Comparison of ENCODE assay signal across 8 mouse cellular contexts in the genomic region with DNA sequence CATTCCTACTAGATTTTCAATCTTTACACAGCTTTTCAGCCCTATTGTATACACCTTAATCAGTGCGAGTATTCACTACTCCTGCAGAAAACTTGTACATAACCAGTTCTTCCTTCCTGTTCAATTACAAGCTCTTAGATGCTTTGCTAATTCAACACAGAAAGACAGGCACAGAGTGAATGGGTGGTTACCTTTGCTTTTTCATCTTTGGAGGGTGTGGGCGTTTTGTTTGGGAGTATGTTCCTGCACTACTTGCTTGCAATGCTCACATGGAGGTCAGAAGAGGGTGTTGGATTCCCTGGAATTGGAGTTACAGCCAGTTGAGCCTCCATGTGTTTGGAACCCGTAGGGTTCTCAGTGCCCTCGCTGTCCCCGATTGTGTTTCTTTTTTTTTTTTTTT. TPM values are rescaled to one million over a fixed set of nuclear protein-coding genes. Genes with fewer than 3 reads are reported as not detected.
DNase-seq lines count a peak whose midpoint lies in the region; ATAC-seq lines count a peak whose summit lies in the region.

No protein-coding gene starts in this region.

- H3K4me2 ChIP-seq in heart, embryonic 12.5 days = peak overlapping the region; percentile 38
- H3K4me2 ChIP-seq in heart, embryonic 16.5 days (ENCODE audit: low read depth, low read length) = peak overlapping the region; percentile 60

- peaks cover 22% of the 10 kb centered on the region for H3K36me3 ChIP-seq in heart, embryonic 12.5 days
- H3K36me3 ChIP-seq in heart, embryonic 16.5 days (ENCODE audit: control insufficient read depth, insufficient read depth) = peaks cover 17% of the 10 kb centered on the region
- peaks cover 13% of the 10 kb centered on the region for H3K36me3 ChIP-seq in macrophage (ENCODE audit: inconsistent target)

- no peak overlapping the region for H3K27ac ChIP-seq in heart, embryonic 12.5 days (ENCODE audit: poor library complexity, severe bottlenecking)
- H3K27ac ChIP-seq in heart, embryonic 16.5 days (ENCODE audit: low read length) = no peak overlapping the region
- H3K27ac ChIP-seq in macrophage = no peak overlapping the region

- no peaks in the 10 kb centered on the region for H3K9me3 ChIP-seq in heart, embryonic 12.5 days (replicated peaks)
- H3K9me3 ChIP-seq in heart, embryonic 16.5 days (replicated peaks; ENCODE audit: control insufficient read depth, low read length) = no peaks in the 10 kb centered on the region

- no peak overlapping the region for H3K9ac ChIP-seq in heart, embryonic 12.5 days
- H3K9ac ChIP-seq in heart, embryonic 16.5 days (ENCODE audit: low read length) = peak overlapping the region; percentile 66

- no peak for DNase-seq in heart, adult 8-10 months (ENCODE audit: low spot score)
- peak; percentile 25 for DNase-seq in ES-CJ7 (ENCODE audit: low read depth, low spot score)
- no peak for DNase-seq in frontal cortex, postnatal 25 days (ENCODE audit: low spot score in 2 of 2)
- DNase-seq in embryo, embryonic 10 days (ENCODE audit: low spot score) = no peak
- DNase-seq in adrenal gland, postnatal 10 days = no peak

- WGBS in heart, embryonic 12.5 days = 62% methylated on average over 5 of the region's 5 CpGs
- 56% methylated on average over 5 of the region's 5 CpGs for WGBS in heart, embryonic 16.5 days
- WGBS in macrophage (ENCODE audit: missing documents) = 21% methylated on average over 2 of the region's 5 CpGs

- peak overlapping the region; percentile 20 for H3K4me3 ChIP-seq in heart, embryonic 12.5 days
- H3K4me3 ChIP-seq in heart, embryonic 16.5 days (ENCODE audit: low read length) = peak overlapping the region; percentile 99
- peak overlapping the region; percentile 28; the same call in 1 of the 2 replicates for H3K4me3 ChIP-seq in macrophage (ENCODE audit: inconsistent target)

- H3K79me2 ChIP-seq in macrophage (ENCODE audit: inconsistent target) = peaks cover 34% of the 10 kb centered on the region

- H3K27me3 ChIP-seq in heart, embryonic 12.5 days (replicated peaks) = no peaks in the 10 kb centered on the region
- H3K27me3 ChIP-seq in heart, embryonic 16.5 days (ENCODE audit: control insufficient read depth, insufficient read depth, low read length) = no peaks in the 10 kb centered on the region

- ATAC-seq in heart, embryonic 12.5 days (ENCODE audit: insufficient number of reproducible peaks, low FRiP score) = no peak
- no peak for ATAC-seq in heart, embryonic 16.5 days (replicated peaks; ENCODE audit: extremely low read depth, insufficient read depth, low FRiP score)

- H3K4me1 ChIP-seq in heart, embryonic 12.5 days (replicated peaks) = peaks cover 17% of the 10 kb centered on the region
- peaks cover 11% of the 10 kb centered on the region for H3K4me1 ChIP-seq in heart, embryonic 16.5 days (ENCODE audit: control insufficient read depth, insufficient read depth, low read length)

RNA-seq across cellular contexts. Expression of gene Dhx33, which starts 0.8 kb away (rescaled TPM):
- 18.8 and 20.1 TPM in 2 replicates for polyA plus RNA-seq in heart, embryonic 12.5 days (2016; fragmentation: Nextera tagmentation; extraction: Ambion mirVana)
- 10 to 100 TPM in 3 of 4 experiments, 1 to 10 TPM in 1; 9.5 to 11.8 (median 10.6) TPM for total RNA-seq in heart, adult 8-10 months (2022)
- 12.4 and 13.0 TPM in 2 replicates for polyA plus RNA-seq in heart, embryonic 16.5 days (2015; fragmentation: Nextera tagmentation; extraction: Ambion mirVana)
- 10 to 100 TPM in 25 of 26 experiments, 1 to 10 TPM in 1; 9.9 to 49.8 (median 26.2) TPM for total RNA-seq in macrophage (2018; cell fraction: chromatin; rRNA removed)
- total RNA-seq in macrophage (2018; cell fraction: cytosol; rRNA removed) = 10 to 100 TPM in 12 of 26 experiments, 1 to 10 TPM in 14; 5.0 to 12.8 (median 9.7) TPM
- total RNA-seq in macrophage (2018; cell fraction: nucleus; rRNA removed) = 10 to 100 TPM in 25 of 26 experiments, 1 to 10 TPM in 1; 8.6 to 48.5 (median 16.1) TPM
- 9.2 to 12.2 TPM (median 9.6 TPM) in 3 replicates for polyA plus RNA-seq in macrophage (2018)
- 10 to 100 TPM; 25.2 to 25.6 TPM for total RNA-seq in adrenal gland, postnatal 10 days (2021)

RNA-seq across cellular contexts. Expression of gene Mis12, which starts 14.4 kb away (rescaled TPM):
- 25.5 and 27.3 TPM in 2 replicates for polyA plus RNA-seq in heart, embryonic 12.5 days (2016; fragmentation: Nextera tagmentation; extraction: Ambion mirVana)
- total RNA-seq in heart, adult 8-10 months (2022) = 1 to 10 TPM; 5.6 to 9.2 (median 6.9) TPM
- 25.3 and 26.2 TPM in 2 replicates for polyA plus RNA-seq in heart, embryonic 16.5 days (2015; fragmentation: Nextera tagmentation; extraction: Ambion mirVana)
- total RNA-seq in macrophage (2018; cell fraction: chromatin; rRNA removed) = 10 to 100 TPM in 10 of 26 experiments, 1 to 10 TPM in 16; 3.8 to 17.2 (median 9.3) TPM
- 10 to 100 TPM; 14.2 to 29.5 (median 24.0) TPM for total RNA-seq in macrophage (2018; cell fraction: cytosol; rRNA removed)
- total RNA-seq in macrophage (2018; cell fraction: nucleus; rRNA removed) = 10 to 100 TPM in 21 of 26 experiments, 1 to 10 TPM in 5; 7.4 to 30.2 (median 15.5) TPM
- polyA plus RNA-seq in macrophage (2018) = 24.4 to 31.1 TPM (median 27.7 TPM) in 3 replicates
- 10 to 100 TPM; 17.6 TPM for total RNA-seq in adrenal gland, postnatal 10 days (2021)

RNA-seq across cellular contexts. Expression of gene Derl2, which starts 14.6 kb away (rescaled TPM):
- polyA plus RNA-seq in heart, embryonic 12.5 days (2016; fragmentation: Nextera tagmentation; extraction: Ambion mirVana) = 35.2 and 40.9 TPM in 2 replicates
- 10 to 100 TPM; 30.2 to 42.5 (median 34.6) TPM for total RNA-seq in heart, adult 8-10 months (2022)
- polyA plus RNA-seq in heart, embryonic 16.5 days (2015; fragmentation: Nextera tagmentation; extraction: Ambion mirVana) = 33.8 and 35.1 TPM in 2 replicates
- 10 to 100 TPM; 27.0 to 75.3 (median 50.5) TPM for total RNA-seq in macrophage (2018; cell fraction: chromatin; rRNA removed)
- total RNA-seq in macrophage (2018; cell fraction: cytosol; rRNA removed) = 10 to 100 TPM; 50.9 to 81.6 (median 65.1) TPM
- total RNA-seq in macrophage (2018; cell fraction: nucleus; rRNA removed) = 10 to 100 TPM; 38.8 to 96.2 (median 61.9) TPM
- polyA plus RNA-seq in macrophage (2018) = 66.1 to 80.1 TPM (median 76.8 TPM) in 3 replicates
- total RNA-seq in adrenal gland, postnatal 10 days (2021) = 10 to 100 TPM; 42.5 to 54.5 TPM

RNA-seq across cellular contexts. Expression of gene C1qbp, which starts 22.2 kb away (rescaled TPM):
- 293 and 299 TPM in 2 replicates for polyA plus RNA-seq in heart, embryonic 12.5 days (2016; fragmentation: Nextera tagmentation; extraction: Ambion mirVana)
- 100 to 1,000 TPM; 205 to 232 (median 222) TPM for total RNA-seq in heart, adult 8-10 months (2022)
- polyA plus RNA-seq in heart, embryonic 16.5 days (2015; fragmentation: Nextera tagmentation; extraction: Ambion mirVana) = 279 and 291 TPM in 2 replicates
- total RNA-seq in macrophage (2018; cell fraction: chromatin; rRNA removed) = 10 to 100 TPM in 6 of 26 experiments, 1 to 10 TPM in 20; 1.7 to 20.0 (median 6.5) TPM
- total RNA-seq in macrophage (2018; cell fraction: cytosol; rRNA removed) = 100 to 1,000 TPM in 3 of 26 experiments, 10 to 100 TPM in 23; 49.6 to 105 (median 72.8) TPM
- total RNA-seq in macrophage (2018; cell fraction: nucleus; rRNA removed) = 10 to 100 TPM in 22 of 26 experiments, 1 to 10 TPM in 4; 8.2 to 46.3 (median 15.1) TPM
- 71.5 to 186 TPM (median 95.5 TPM) in 3 replicates for polyA plus RNA-seq in macrophage (2018)
- total RNA-seq in adrenal gland, postnatal 10 days (2021) = 100 to 1,000 TPM; 254 to 262 TPM

RNA-seq across cellular contexts. Expression of gene 6330403K07Rik, which starts 28.3 kb away (rescaled TPM):
- 42.9 and 44.4 TPM in 2 replicates for polyA plus RNA-seq in heart, embryonic 12.5 days (2016; fragmentation: Nextera tagmentation; extraction: Ambion mirVana)
- 1 to 10 TPM in 1 of 4 experiments, under 1 TPM in 3; 0.41 to 1.2 (median 0.57) TPM for total RNA-seq in heart, adult 8-10 months (2022)
- polyA plus RNA-seq in heart, embryonic 16.5 days (2015; fragmentation: Nextera tagmentation; extraction: Ambion mirVana) = 18.0 and 20.9 TPM in 2 replicates
- 1 to 10 TPM in 1 of 26 experiments, not detected in 25; 4.7 TPM for total RNA-seq in macrophage (2018; cell fraction: chromatin; rRNA removed)
- not detected for total RNA-seq in macrophage (2018; cell fraction: cytosol; rRNA removed)
- total RNA-seq in macrophage (2018; cell fraction: nucleus; rRNA removed) = not detected
- not detected in 3 replicates for polyA plus RNA-seq in macrophage (2018)
- total RNA-seq in adrenal gland, postnatal 10 days (2021) = 10 to 100 TPM in 1 of 2 experiments, 1 to 10 TPM in 1; 9.7 to 19.9 TPM

Comparison
In these comparisons a context has a peak if more than half of its experiments do, and no peak if none do; other contexts are left out.
1. H3K4me3 ChIP-seq: peak in every context shown above with its lines; median percentile 99 in heart, embryonic 16.5 days; 28 in macrophage; 20 in heart, embryonic 12.5 days.